Mouse (Mus musculus) liver, adult 2 months (tissue): ENCODE measurements around the gene Sox18. TPM values are rescaled to one million over a fixed set of nuclear protein-coding genes. Genes with fewer than 3 reads are reported as not detected.

ENCODE experiments used
- DNase-seq: peaks from one replicate; pipeline ENCODE4 v3.0.0-alpha.2; 2011; ENCODE audit warnings: low read depth, low spot score; ENCODE audit errors: extremely low read depth
- H3K27ac ChIP-seq: fragments of 200-500 bp; replicated peaks from 2 replicates; pipeline ENCODE4 v1.5.1; 2012; ENCODE audit warnings: low read depth, mild to moderate bottlenecking, control low read depth, inconsistent platforms, low read length; ENCODE audit not compliant: insufficient read depth
- H3K27me3 ChIP-seq: fragments of 200-500 bp; 2 replicates; pipeline ENCODE4 v1.6.1; 2012; ENCODE audit warnings: mild to moderate bottlenecking, moderate library complexity, low read length, inconsistent platforms; ENCODE audit not compliant: control insufficient read depth, insufficient read depth
- H3K36me3 ChIP-seq: fragments of 200-500 bp; 2 replicates; pipeline ENCODE4 v1.6.1; 2012; ENCODE audit warnings: low read length, inconsistent platforms; ENCODE audit not compliant: control insufficient read depth, insufficient read depth
- H3K4me1 ChIP-seq: fragments of 200-500 bp; 2 replicates; pipeline ENCODE4 v1.6.1; 2011; ENCODE audit warnings: low read length; ENCODE audit not compliant: control insufficient read depth, insufficient read depth
- H3K4me3 ChIP-seq: fragments of 200-500 bp; 2 replicates; pipeline ENCODE4 v1.5.1; 2011; ENCODE audit warnings: low read depth, mild to moderate bottlenecking, control low read depth, low read length, moderate library complexity; ENCODE audit not compliant: insufficient read depth
- H3K79me2 ChIP-seq: fragments of 200-500 bp; 2 replicates; pipeline ENCODE4 v1.6.1; 2012; ENCODE audit warnings: inconsistent platforms, mild to moderate bottlenecking, low read length, moderate library complexity; ENCODE audit not compliant: control insufficient read depth, insufficient read depth
- H3K9ac ChIP-seq: fragments of 200-500 bp; 2 replicates; pipeline ENCODE4 v1.6.1; 2012; ENCODE audit warnings: low read depth, mild to moderate bottlenecking, control low read depth, inconsistent platforms, low read length
- CTCF ChIP-seq: fragments of 200-500 bp; IDR thresholded peaks from 2 replicates; pipeline ENCODE4 v1.5.1; 2011; ENCODE audit warnings: low read depth, low read length, control low read depth
- POLR2A ChIP-seq: fragments of 200-500 bp; IDR thresholded peaks from 2 replicates; pipeline ENCODE4 v1.6.1; 2011; ENCODE audit warnings: low read length, control low read depth; ENCODE audit not compliant: insufficient read depth; ENCODE audit errors: extremely low read depth
- WGBS: fragments of 180-500 bp; shearing (Covaris S2); methylation state at CpG from one replicate; pipeline ENCODE4 v1.1.7; 2018; 5-methylcytosine and 5-hydroxymethylcytosine counted together
- polyA plus RNA-seq: library from polyadenylated mRNA; depleted of rRNA; stranded (reverse); fragments of >200 nt; gene quantifications from 2 replicates; pipeline ENCODE4 v1.2.3, GENCODE M21; 2012
- total RNA-seq: library from RNA; depleted of rRNA; stranded (reverse); fragments of >200 nt; gene quantifications from 2 replicates; pipeline ENCODE4 v1.2.3, GENCODE M21; 2014

Sox18 gene
- total and polyA plus RNA-seq, 2 experiments, result 1.4 to 9.8 TPM

GRCm38 (mm10) chr2:181713749-181714148, 42.3 kb upstream of the Sox18 start:
- Histone ChIP-seq H3K4me3 (no peak overlapping the region), H3K4me1 (no peaks in the 10 kb centered on the region), H3K27ac (no peak overlapping the region), H3K79me2 (no peaks in the 10 kb centered on the region), H3K9ac (no peak overlapping the region), H3K27me3 (no peaks in the 10 kb centered on the region), H3K36me3 (no peaks in the 10 kb centered on the region)
- 92% methylated on average over 1 of the region's 1 CpGs for WGBS
- DNase-seq, result no peak
- no peak for TF ChIP-seq POLR2A
- TF ChIP-seq CTCF, result no peak

GRCm38 (mm10) chr2:181706668-181707067, 35.2 kb upstream of the Sox18 start:
- H3K36me3 ChIP-seq, result no peaks in the 10 kb centered on the region
- no peaks in the 10 kb centered on the region for H3K4me1 ChIP-seq
- TF ChIP-seq CTCF (no peak), POLR2A (no peak)
- no peaks in the 10 kb centered on the region for H3K79me2 ChIP-seq
- DNase-seq, result peak; percentile 37
- 33% methylated on average over 4 of the region's 4 CpGs for WGBS
- H3K27ac ChIP-seq, result no peak overlapping the region
- H3K27me3 ChIP-seq, result no peaks in the 10 kb centered on the region
- no peak overlapping the region for H3K9ac ChIP-seq
- H3K4me3 ChIP-seq, result no peak overlapping the region

DNA sequence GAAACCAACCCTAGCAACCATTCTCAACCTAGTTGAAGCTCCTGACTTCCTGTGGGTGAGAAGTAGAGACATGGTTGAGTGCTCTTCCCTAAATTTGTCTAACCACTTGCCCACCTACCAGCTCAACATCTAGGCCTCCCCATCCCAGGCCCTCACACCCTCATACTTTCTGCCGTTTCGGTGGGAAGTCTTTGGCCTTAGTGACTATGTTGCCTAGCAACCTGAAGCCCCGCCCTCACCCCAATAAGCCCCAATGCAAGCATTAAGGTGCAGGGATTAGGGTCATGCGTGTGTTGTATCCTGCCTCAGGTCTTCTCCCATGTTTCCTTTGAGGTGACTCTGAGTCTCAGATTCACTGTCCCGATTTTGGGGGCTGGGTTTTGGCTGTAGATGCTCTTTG, 26.8 kb upstream of the Sox18 start, which contains the start of gene Lkaaear1:
Gene Lkaaear1 (minus strand): TSS at position 202 of the 400 bp plus-strand sequence.
- H3K27me3 ChIP-seq, result 0 out of 2 replicates have a peak, but pooled peaks cover 3% of the 10 kb centered on the region
- no peak within 1 kb of the TSS for H3K4me3 ChIP-seq
- no peaks in the 10 kb centered on the region for H3K79me2 ChIP-seq
- H3K4me1 ChIP-seq, result 0 out of 2 replicates have a peak, but pooled peaks cover 4% of the 10 kb centered on the region
- no peak for DNase-seq
- H3K9ac ChIP-seq, result no peak within 1 kb of the TSS
- no peaks in the 10 kb centered on the region for H3K36me3 ChIP-seq
- H3K27ac ChIP-seq, result no peak within 1 kb of the TSS
- no peak for TF ChIP-seq CTCF
- no peak for TF ChIP-seq POLR2A
- 63% methylated on average over 5 of the region's 5 CpGs for WGBS

- Histone ChIP-seq H3K27ac (no peak overlapping the region), H3K9ac (no peak overlapping the region), H3K79me2 (no peaks in the 10 kb centered on the region), H3K4me3 (no peak overlapping the region), H3K36me3 (no peaks in the 10 kb centered on the region), H3K4me1 (0 out of 2 replicates have a peak, but pooled peaks cover 5% of the 10 kb centered on the region), H3K27me3 (0 out of 2 replicates have a peak, but pooled peaks cover 3% of the 10 kb centered on the region)
- 69% methylated on average over 33 of the region's 33 CpGs for WGBS
- DNase-seq, result no peak
- TF ChIP-seq POLR2A (no peak), CTCF (no peak)
These were observed 25.5 kb upstream of the Sox18 start for GRCm38 (mm10) chr2:181696801-181697420.

DNA sequence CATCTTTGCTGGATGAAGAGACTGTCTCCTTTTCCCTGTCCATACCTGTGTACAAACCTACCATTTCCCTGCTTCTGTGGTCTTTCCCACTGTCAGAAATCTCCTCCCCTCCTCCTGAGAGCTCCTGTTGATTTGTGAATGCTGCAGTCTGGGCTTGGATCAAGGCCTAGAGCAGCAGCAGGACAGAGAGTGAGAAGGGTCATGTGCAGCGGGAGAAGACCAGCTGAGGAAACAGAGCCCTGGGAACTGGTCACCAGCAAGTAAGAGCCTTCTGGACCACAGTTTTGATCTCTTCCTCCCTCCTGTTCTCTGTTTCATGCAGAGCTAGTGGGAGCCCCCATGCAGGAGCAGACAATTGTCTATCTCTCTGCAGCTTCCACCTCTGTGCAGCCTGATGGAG, 24.3 kb upstream of the Sox18 start:
- Histone ChIP-seq H3K36me3 (no peaks in the 10 kb centered on the region), H3K79me2 (no peaks in the 10 kb centered on the region), H3K27me3 (0 out of 2 replicates have a peak, but pooled peaks cover 3% of the 10 kb centered on the region), H3K4me3 (no peak overlapping the region), H3K27ac (no peak overlapping the region), H3K4me1 (0 out of 2 replicates have a peak, but pooled peaks cover 5% of the 10 kb centered on the region), H3K9ac (no peak overlapping the region)
- 90% methylated on average over 1 of the region's 1 CpGs for WGBS
- DNase-seq, result no peak
- TF ChIP-seq CTCF (no peak), POLR2A (no peak)

DNA sequence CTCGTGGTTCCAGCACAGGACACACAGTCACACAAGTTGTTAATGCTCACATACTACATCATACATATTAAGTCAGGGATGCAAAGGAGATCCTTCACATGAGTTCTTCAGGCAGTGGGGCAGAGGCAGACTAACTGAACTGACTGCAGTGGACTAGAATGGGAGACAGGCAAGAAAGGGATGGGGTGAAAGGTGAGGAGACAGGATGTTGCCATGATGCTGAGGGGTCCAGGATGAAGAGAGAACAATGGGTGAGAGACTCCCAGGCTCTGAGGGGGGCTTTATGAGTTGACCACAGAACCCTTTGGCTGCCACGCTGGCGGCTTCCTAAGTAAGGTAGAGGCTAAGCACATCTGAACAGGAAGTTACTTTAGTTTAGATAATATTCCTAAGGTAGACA, 23.1 kb upstream of the Sox18 start:
- WGBS, result 97% methylated on average over 3 of the region's 3 CpGs
- 0 out of 2 replicates have a peak, but pooled peaks cover 3% of the 10 kb centered on the region for H3K27me3 ChIP-seq
- no peak overlapping the region for H3K9ac ChIP-seq
- no peak overlapping the region for H3K4me3 ChIP-seq
- H3K4me1 ChIP-seq, result 0 out of 2 replicates have a peak, but pooled peaks cover 5% of the 10 kb centered on the region
- DNase-seq, result no peak
- no peaks in the 10 kb centered on the region for H3K36me3 ChIP-seq
- no peak for TF ChIP-seq POLR2A
- TF ChIP-seq CTCF, result no peak
- no peak overlapping the region for H3K27ac ChIP-seq
- H3K79me2 ChIP-seq, result no peaks in the 10 kb centered on the region
